Mouse (Mus musculus) ES-E14 (cell line): Measurements from ENCODE around the gene Fam243.

Experiments used
- CHD2 ChIP-seq: IDR thresholded peaks from 2 replicates; pipeline ENCODE4 v1.6.1; 2014; ENCODE audit warnings: mild to moderate bottlenecking, low read depth, low read length, inconsistent platforms
- MAFK ChIP-seq: IDR thresholded peaks from 2 replicates; pipeline ENCODE4 v1.6.1; 2014; ENCODE audit warnings: mild to moderate bottlenecking, low read depth, low read length, inconsistent platforms; ENCODE audit not compliant: insufficient read depth
- ZC3H11A ChIP-seq: IDR thresholded peaks from 2 replicates; pipeline ENCODE4 v1.6.1; 2012; ENCODE audit warnings: low read depth, mild to moderate bottlenecking, inconsistent platforms, low read length, borderline replicate concordance
- ZNF384 ChIP-seq: IDR thresholded peaks from 2 replicates; pipeline ENCODE4 v1.6.1; 2012; ENCODE audit warnings: low read depth, low read length, inconsistent platforms

DNA sequence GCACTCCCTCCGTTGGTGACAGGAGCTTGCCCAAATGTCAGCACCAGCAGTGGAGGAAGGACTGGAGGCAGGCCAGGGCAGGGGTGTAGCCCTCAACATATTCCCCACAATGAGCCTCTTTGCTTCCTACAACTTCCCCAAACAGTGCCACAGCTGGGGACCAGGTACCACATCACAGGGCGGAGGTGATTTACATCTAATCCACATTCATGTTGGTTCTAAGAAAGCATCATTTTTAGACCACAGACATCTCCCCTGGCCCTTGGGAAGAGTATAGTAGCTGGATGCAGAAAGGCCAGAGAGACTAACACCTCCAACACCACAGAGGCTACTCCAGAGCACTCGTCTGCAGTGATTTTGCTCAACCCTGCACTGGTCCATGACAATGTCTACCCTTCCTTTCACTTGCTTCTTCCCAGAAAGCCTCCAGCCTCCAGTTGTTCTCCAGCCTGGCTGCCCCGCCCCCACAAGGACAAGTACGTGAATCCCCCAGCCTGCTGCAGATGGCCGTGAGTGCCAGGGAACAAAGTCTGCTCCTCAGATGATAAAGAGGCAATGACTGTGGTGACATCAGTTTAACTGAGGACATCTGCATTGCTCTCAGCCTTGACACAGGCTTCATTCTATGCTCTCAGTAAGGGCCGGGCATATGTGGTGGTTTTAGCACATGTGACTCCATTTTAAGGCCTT, 5.0 kb downstream of the Fam243 start:
- TF ChIP-seq MAFK (no peak), ZNF384 (no peak), CHD2 (no peak), ZC3H11A (no peak)
